Mouse (Mus musculus) heart, postnatal 25 days (tissue): ENCODE data around the gene Rasip1. TPM values are rescaled to one million over a fixed set of nuclear protein-coding genes. Genes with fewer than 3 reads are reported as not detected.
"Not testable (repeated sequence)": the region's sequence is repeated elsewhere in the genome, so short reads cannot be mapped to it uniquely, and the experiment has no call there.

Experiments used
- DNase-seq: peaks from one replicate; pipeline ENCODE4 v3.0.0; 2022; ENCODE audit warnings: low spot score
- intact Hi-C: fragments of 180-260 bp; cut with DNase I; formaldehyde crosslinking; loops from one replicate; pipeline ENCODE4 v1.15.1; 2025
- total RNA-seq, 2 experiments: library from RNA; stranded (reverse); gene quantifications; 2 replicates each; pipeline ENCODE4 v1.2.3; 2021

Rasip1 gene
- total RNA-seq, 2 experiments from 2014 or later = 26.3 to 33.6 TPM

GRCm38 (mm10) chr7:45642503-45643255, 15.4 kb downstream of the Rasip1 start:
- intact Hi-C loops = no loop called here

GRCm38 (mm10) chr7:45643441-45644178, 16.3 kb downstream of the Rasip1 start:
- peak; percentile 81 for DNase-seq
- intact Hi-C loops = no loop called here

More at GRCm38 (mm10) chr7:45642503-45643255, 15.4 kb downstream of the Rasip1 start:
- no peak for DNase-seq

GRCm38 (mm10) chr7:45644183-45644582, 16.9 kb downstream of the Rasip1 start:
- intact Hi-C loops = no loop called here
- DNase-seq = no peak

- DNase-seq = no peak
- intact Hi-C loops = no loop called here
These were observed 17.7 kb downstream of the Rasip1 start for GRCm38 (mm10) chr7:45644872-45645590.

GRCm38 (mm10) chr7:45645591-45645971, 18.3 kb downstream of the Rasip1 start:
- intact Hi-C loops = no loop called here
- no peak for DNase-seq

GRCm38 (mm10) chr7:45646671-45647070, 19.4 kb downstream of the Rasip1 start:
- no peak for DNase-seq
- intact Hi-C loops = no loop called here

GRCm38 (mm10) chr7:45649351-45649750, 22.1 kb downstream of the Rasip1 start:
- no peak for DNase-seq
- intact Hi-C loops = no loop called here

- DNase-seq, intact Hi-C loops: not testable (repeated sequence)
These were observed 23.2 kb downstream of the Rasip1 start for GRCm38 (mm10) chr7:45650484-45650883.

GRCm38 (mm10) chr7:45654424-45655047, 27.2 kb downstream of the Rasip1 start:
- no peak for DNase-seq
- intact Hi-C loops = no loop called here

- intact Hi-C loops = no loop called here
- no peak for DNase-seq
These were observed 33.6 kb downstream of the Rasip1 start for GRCm38 (mm10) chr7:45660746-45661478.

- intact Hi-C loops, DNase-seq: not testable (repeated sequence)
These were observed 34.4 kb downstream of the Rasip1 start for GRCm38 (mm10) chr7:45661702-45662101.

- no peak for DNase-seq
- intact Hi-C loops = no loop called here
These were observed 38.2 kb downstream of the Rasip1 start for GRCm38 (mm10) chr7:45665303-45666138.

GRCm38 (mm10) chr7:45666161-45666560, 38.9 kb downstream of the Rasip1 start, which contains the start of gene Fut2:
TSS of gene Fut2 (minus strand) at chr7:45666394.
- intact Hi-C loops = no loop called here
- no peak for DNase-seq

GRCm38 (mm10) chr7:45667761-45668160, 40.5 kb downstream of the Rasip1 start:
- intact Hi-C loops = no loop called here

GRCm38 (mm10) chr7:45668921-45669320, 41.6 kb downstream of the Rasip1 start:
- intact Hi-C loops = no loop called here
- DNase-seq = no peak

More at GRCm38 (mm10) chr7:45667761-45668160, 40.5 kb downstream of the Rasip1 start:
- no peak for DNase-seq

GRCm38 (mm10) chr7:45677627-45678295, 50.5 kb downstream of the Rasip1 start:
- intact Hi-C loops = no loop called here
- no peak for DNase-seq

GRCm38 (mm10) chr7:45678513-45678912, 51.2 kb downstream of the Rasip1 start:
- intact Hi-C loops = no loop called here
- DNase-seq = no peak
